Mouse (Mus musculus): Measurements from ENCODE around the gene Prkn.

The Prkn gene

DNA sequence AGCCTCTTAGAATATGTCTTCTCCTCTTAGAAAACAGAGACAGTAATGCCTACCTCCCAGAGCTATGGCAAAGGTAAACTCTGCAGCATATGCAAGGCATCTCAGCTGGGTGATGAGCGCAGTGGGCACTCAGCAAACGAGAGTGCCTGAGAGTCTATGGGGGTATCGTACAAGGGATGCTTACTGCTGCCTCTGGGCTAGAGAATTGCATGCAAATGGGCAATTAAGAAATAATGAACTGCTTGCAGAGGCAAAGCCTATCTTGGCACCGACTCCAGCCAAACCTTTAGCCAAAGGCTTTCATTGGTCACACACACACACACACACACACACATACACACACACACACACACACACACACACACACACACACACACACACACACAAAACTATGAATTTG, 290.7 kb downstream of the Prkn start:
- no peak for DNase-seq (ENCODE audit: low read depth)

DNA sequence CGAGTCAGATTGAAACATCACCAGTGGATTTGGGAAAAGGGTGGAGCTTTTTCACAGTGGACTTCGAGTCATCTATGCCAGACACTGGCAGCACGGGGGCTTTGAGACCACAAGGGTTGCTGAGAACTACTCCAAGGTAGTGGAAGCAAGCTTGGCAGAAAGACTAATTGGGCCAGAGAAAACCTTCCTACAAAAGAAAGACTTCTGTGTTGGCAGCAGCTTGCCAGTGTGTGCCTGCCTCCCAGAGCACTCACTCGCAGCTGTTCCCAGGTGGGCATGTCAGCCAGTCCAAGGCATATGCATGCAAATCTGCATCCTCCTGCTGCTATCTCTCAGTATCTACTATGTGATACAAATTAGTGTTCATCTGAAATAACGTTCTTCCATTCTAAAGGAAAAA, 302.1 kb downstream of the Prkn start:
- no peak for DNase-seq (ENCODE audit: low read depth)

DNA sequence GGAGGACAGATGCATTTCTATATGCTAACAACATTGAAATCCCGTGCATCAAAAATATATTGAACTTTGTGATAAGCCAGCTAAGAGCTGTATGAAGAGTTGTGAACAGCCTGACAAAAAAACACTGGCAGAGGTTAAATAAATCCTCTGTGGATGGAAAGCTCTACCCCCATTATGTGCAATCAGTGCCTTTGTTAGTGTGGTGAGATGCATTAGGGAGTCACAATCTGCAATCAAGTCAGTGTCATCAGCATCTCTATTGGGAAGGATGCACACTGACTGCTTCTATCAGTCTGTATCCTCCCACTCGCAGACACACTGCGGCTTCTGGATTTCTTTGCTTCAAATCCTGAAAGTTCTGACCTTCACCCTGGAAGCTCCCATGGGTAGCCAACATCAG, 315.9 kb downstream of the Prkn start:
- DNase-seq (ENCODE audit: low read depth), result no peak

DNA sequence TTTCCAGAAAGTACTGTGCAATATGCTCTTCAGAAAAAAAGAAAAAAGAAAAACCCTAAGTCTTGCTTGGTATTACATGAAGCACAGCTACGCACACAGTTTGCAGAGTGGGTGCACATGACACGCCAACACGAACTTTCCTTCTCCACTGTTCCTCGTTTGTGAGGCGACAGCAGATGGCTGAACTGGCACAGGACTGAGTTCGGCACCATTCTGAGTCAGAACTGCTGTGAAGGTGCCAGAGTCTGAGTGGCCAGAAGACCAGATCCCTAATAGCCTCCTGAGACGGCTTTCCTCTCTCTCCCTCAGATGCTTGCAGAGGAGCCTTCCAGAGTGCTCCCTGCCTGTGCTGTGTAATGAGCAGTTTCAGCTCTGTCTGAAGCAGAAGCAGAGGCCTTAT, 317.4 kb downstream of the Prkn start:
- no peak for DNase-seq (ENCODE audit: low read depth)

DNA sequence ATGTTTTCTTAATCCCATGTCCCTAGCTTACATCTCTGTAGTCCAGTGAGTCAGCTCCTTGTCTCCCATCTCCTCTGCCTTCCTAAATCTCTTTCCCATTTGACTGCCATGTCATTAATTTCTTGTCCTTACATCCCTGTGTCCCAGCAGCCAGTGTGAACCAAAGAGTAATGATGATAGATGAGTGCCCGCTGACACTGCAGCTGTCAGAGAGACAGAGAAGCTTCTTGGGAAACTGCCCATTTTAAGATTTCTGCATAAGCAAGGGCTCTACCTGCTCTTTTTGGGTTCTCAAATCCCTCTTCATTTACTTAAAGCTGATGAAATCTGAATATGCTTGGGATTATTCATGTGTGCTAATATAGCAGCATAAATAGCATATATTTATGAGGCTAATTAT, 321.3 kb downstream of the Prkn start:
- DNase-seq (ENCODE audit: low read depth), result no peak

DNA sequence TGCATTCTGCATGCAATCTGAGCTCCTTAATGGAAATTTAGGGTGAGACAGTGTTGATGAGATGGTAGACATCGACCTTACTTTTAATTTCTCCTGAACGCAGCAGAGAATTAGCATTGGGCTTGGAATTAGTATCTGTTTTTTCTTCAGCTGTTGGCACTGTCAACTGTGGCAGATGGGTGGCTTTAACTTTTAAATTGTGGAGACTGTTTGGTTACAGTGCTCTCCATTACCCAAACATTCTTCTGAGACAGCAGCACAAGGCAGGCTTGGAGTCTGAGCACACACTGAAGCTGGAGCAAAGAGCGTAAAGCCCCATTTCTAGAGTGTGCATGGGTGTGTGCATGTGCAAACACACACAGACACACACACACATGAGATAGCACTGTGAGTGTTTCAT, 322.6 kb downstream of the Prkn start:
- DNase-seq (ENCODE audit: low read depth), result no peak

DNA sequence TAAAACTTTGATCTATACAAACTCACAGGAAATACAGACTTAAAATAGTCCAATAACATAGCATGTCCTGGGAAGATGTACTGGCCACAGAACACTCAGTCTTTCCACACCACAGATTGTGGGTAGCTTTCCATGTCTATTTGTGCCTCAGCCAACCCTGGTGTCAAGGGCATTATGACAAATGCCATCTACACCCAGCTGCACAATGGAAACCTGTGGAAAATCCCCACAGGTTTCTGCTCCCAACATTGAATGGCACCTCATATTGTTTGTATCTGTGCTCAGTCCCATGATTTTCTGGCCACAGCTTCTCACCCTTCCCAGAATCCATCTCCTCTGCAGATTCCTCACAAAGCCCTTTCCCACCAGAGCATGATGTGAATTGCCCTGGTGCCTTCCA, 347.2 kb downstream of the Prkn start:
- no peak for DNase-seq (ENCODE audit: low read depth)

DNA sequence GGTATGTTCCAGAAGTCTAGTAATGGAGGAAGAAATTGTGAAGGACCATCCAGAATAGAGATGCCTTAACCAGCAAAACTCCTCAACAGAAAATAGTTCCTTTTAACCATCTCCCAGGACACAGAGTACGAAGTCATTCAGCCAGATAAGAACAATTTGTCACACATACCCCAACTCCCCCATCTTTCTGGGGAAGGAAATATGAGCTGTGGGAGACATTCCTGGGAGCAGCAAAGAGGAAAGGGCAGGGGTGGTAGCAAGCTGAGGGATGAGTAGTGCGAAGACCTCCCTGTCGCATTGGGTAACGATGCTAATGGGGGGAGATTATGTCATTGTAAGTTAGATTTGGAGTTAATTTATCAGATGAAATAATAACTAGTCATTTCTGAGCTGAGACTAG, 348.3 kb downstream of the Prkn start:
- DNase-seq (ENCODE audit: low read depth), result no peak

DNA sequence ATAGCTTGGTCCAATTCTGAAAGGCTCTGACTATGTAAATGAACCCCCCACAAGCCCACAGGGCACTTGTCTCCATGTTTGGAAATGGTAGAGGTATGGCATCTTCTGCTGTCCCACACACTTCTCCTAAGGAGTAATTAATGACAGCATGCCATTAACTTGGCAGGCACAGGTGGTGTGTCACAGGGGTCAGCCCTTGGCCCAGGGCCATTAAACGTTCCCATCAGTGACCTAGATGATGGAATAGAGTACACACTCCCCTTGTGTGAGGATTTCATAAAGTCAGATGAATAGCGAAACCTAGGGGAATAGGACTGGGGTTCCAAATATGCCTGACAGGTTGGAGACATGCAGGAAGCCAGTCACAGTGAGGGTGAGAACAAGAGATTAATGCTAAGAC, 350.1 kb downstream of the Prkn start:
- DNase-seq (ENCODE audit: low read depth), result no peak

DNA sequence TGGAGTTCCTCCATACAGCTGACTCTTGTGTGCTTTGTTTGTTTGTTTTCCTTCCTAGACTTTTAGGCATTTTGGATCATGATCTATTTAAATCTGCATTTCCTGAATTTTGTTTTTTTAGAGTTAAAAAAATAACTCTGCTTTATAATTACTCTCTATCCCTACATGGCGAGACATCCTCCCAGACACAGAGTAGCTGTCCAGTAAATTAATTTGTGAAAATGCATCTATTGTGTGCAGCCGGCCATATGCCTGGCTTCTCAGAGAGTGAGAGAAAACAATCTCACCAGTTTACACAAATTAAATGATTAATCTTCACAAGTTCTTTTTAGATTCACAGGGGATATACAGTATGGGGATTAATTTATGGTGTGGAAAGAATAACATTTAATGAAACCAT, 357.9 kb downstream of the Prkn start:
- no peak for DNase-seq (ENCODE audit: low read depth)

DNA sequence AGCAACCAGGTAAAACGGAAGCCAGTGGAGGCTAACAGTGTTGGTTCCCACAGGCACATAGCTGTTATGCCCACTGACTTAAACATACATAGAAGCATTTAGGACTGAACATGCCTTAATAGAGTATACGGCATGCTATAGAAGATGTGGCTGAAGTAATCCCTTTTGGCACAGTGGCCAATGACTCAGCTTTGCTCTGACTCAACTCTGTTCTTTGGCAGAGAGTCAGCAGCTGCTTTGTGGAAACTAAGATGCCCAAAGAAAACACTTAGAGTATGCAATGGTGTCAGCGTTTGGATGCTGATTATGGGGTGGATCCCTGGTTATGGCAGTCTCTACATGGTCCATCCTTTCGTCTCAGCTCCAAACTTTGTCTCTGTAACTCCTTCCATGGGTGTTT, 368.9 kb downstream of the Prkn start:
- DNase-seq (ENCODE audit: low read depth), result peak; percentile 33

DNA sequence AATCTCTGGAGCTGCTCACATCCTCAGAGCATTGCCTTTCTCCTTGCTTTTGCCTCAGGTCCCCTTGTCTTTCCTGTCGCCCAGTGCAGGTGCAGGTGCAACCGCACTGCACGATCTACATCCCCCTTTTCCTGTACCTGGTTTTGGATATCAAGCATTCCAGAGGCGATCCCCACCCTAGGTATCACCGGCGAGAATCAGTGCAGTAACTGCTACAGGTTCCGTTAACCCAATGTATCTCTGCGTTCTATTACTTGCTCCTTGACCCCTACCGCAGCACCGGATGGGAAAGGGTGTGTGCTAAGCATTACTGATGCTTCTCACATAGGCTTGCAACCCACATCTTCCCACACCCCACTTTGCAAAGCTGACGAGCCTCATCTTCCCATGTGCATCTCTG, 370.8 kb downstream of the Prkn start:
- DNase-seq (ENCODE audit: low read depth), result no peak

DNA sequence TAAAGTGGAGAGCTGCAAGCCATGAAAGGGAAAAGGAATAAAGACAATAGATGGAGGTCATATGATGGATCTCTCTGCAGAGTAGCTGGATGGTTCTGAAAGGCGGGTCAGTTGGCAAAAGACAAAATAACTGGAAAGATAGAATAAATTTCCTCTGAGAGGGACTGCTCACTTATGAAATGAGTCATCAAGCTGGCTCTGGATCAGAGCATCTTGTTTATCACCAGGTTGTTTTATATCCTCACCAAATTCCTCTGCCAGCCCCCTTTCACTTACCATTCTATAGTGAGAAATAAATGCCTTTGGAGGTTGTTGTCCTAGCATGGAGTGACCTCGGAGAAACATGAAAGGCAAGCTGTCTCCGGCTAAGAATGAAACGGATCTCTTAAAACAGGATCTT, 371.4 kb downstream of the Prkn start:
- DNase-seq (ENCODE audit: low read depth), result no peak

DNA sequence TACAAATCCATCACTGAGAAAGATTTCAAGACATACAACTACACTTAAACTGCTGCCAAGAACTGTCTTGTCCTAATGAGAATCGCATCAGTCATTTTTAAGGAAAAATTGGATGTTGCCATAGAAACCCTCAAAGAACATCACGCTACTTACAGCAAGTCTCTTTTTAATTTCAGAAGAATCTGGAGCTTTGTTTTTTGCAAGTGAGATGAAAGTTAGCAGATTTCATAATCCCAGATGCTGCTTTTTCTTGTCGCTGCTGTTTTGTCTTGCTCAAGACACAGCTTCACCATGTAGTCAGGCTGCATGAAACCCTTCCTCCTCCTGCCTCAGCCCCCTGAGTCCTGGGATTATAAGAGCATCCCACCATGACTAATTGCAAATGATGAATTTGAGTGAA, 373.5 kb downstream of the Prkn start:
- DNase-seq (ENCODE audit: low read depth), result no peak

DNA sequence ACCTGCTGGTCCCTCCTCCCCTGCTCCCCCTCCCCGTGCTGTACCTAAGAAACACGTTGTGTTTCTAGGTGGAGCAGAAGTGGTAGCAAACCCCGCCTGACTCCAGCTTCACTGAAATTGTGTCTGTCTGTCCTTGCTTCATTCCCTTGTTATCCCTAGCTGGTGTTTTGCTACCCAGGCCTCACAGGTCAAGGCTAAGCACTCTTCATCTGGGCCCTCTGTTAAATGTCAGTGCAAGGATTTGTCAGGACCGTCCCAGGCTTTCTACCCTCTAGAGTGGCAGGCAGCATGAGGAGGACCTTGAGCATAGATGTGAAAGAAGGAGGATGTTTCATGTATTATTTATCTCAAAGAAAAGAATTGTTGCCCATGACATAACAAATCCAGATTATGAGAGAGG, 388.8 kb downstream of the Prkn start:
- DNase-seq (ENCODE audit: low read depth), result no peak

DNA sequence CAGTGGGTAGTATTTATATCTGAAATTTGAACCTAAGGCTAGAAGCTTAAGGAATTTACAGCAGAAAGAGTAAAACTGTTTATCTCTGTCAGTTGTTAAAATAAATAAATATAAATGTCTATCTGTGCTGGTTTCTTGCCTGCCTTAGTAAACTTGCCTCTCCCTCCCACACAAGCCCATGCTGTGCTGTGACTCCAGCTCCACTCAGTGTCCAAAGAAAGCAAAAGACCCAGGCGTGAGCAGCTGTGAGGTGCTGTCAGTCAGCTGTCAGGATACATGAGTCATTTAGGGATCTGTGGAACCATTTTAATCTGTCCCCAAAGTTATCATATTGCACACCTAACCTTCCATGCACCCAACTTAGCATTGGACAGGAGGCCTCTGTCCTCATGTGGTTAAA, 389.2 kb downstream of the Prkn start:
- no peak for DNase-seq (ENCODE audit: low read depth)

DNA sequence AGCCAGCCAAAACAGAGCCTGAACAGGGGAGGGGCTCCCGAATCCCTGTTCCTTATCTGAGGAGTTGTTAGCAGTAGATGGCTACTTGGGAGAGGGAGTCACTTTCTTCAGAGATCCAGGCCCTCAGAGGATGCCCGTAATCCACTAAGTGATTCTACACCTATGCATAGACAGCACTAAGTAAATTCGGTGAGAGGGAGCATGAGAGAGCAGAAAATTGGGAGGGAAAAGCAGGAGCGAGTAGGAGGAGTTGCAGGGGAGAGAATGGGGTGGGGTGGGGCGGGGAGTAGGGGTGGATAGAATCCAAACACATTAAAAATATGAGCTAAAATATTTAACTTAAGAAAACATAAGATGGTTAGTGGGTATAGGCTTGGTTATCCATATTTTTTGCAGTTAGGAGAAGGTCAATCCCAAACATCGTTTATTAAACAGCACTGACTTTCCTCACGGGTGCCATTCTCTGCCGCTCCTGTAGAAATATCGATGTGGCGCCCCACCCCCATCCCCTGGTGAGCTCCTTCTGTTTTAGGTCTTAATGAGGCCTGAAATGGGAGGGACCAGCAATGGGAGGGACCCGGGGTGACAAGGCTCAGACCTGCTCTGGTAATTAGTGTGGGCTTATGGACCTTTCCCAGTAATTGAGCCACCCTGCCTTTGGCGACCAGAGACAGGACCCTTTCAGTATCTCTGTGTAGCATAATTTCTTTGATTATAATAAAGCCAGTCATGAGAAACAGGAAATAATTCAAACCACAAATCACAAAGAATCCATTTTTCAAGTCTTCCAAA, 390.6 kb downstream of the Prkn start:
- DNase-seq (ENCODE audit: low read depth), result no peak

DNA sequence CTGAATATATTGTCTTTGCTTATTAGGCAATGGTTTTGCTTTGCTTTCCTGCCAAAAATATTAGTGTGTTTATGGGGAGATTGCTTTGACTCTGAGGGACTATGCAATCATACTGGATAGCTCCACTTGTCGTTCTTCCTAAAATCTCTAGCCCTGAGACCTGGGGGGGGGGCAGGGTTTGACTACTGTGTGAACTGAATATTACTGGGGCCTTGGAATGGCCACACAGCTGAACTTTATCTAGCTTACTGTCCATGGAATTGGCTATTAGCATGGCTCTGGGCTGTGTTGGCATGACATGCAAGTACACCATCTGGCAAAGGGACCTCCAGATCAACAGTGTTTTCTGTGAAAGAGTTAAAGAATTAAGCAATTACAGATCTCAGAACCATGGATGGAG, 395.1 kb downstream of the Prkn start:
- no peak for DNase-seq (ENCODE audit: low read depth)

DNA sequence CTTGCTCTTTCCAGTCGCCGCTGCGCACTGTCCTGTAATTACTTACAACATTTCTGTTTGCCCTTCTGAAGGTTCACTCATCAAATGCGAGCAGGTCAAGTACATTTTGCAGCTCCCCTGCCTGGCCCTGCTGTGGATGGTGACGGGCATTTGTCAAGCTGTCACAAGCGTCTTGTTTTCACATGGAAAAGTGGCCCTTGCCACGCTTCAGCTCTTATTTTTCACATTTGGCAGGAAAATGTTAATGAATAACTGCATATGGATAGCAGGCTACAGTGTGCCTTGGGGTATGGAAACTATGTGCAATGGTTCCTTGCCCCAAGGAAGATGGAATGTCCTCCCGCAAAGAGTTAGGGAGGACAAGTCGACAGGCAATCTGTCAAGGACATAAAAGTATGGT, 404.9 kb downstream of the Prkn start:
- no peak for DNase-seq (ENCODE audit: low read depth)

DNA sequence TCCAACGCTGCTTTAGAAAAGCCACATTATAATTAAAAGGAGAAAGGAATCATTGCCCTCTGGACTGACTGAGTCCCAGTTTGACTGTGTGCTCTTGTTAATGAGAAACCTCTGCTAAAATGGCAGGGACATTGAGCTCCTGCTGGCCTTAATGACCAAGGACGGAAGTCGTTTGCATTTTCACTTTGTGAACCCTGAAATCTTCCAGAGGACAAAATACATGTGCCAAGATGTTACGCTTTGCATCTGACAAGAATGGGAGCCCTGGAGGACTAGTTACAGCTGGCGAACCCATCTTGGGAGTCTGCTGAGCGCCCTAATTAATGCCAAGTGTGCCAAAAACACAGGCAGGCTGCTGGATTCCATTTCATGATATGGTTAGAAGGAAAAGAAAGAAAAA, 409.0 kb downstream of the Prkn start:
- DNase-seq (ENCODE audit: low read depth), result no peak

DNA sequence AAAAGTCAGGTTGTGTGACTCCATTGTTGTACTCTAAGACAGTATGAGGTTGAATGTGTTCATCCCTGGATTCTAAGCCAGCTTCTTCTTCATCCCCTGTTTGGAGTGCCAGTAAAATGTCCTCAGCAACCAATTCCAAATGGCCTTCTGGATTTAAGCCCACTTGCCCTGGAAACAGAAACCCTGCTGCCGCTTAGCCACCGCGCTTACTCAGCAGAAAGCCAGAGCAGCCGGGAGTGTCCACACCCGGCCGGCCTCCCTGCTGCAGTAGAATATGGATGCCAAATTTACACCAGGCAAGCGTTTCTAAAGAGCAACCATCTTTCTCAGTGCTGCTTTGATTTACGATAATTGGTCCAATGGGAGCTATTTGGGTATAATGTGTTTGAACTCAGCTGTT, 420.5 kb downstream of the Prkn start:
- no peak for DNase-seq (ENCODE audit: low read depth)

DNA sequence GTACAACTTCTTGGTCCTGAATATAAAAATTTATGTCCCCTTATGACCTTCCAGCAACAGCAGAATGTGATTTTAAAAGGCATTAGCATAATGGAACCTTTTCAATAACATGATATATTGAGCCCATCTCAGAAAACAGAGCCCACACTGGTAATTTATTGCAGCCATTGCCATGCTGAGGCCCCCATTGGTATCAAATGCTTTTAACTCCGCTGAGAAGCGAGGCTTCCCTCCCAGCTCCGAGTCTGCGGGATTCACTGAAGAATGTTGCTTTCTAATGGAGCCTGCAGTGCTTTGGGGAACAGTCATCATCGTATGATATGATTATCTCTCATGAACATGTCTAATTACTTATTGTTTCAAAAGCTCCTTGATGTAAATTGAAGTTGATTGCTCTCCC, 421.5 kb downstream of the Prkn start:
- DNase-seq (ENCODE audit: low read depth), result no peak

DNA sequence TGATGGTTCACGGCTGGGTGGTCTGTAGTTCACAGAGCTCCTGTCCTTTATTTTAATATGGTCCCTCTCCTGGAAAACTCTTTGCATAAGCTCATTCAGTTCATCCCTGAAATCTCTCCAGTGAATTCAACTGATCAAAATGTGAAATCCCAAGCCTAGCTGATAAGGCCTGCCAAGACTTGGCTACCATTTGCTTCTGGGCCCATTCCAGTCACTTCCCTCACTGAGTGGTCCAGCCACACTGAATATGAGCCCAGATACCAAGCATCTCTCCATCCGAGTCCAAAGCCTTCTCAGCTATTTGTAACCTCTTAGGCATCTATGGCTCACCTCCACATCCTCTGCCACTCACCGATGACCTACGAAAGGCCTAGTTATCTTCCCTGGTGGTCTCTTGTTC, 427.8 kb downstream of the Prkn start:
- DNase-seq (ENCODE audit: low read depth), result no peak

DNA sequence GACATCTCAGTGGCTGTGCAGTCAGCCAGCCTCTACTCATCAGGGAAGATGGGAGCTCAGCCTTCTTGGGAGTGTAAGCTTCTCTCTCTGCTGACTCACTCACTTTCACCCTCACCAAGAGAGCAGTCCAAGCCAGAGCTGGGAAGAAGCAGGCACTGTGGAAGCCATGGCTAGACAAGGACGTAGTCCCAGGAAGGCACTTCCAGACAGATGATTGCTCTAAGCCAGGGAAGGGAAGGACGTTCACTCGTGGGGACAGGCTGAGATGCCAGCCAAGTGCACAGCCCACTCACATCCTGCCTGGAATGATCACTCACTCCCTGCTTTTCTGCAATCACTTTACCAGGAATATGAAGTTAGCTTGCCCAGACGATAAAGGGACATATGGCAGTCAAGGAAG, 430.0 kb downstream of the Prkn start:
- no peak for DNase-seq (ENCODE audit: low read depth)

DNA sequence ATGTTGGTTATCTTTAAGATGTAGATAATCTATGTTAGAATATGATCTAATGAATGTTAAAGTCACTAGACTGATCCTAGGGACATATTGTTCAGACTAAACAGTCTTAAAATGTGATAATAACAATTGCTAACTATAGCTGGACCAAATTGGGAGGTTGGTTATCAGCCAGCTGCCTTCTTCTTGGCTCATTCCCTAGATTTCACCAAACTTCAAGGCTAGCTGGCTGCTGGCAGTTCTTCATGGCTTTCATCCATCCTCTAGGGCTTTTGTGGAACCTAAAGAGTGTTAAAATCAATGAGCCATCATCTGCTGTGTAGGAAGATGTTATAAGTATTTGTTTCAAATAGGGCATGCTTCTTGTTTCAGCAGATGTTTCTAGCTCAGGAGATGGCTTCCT, 431.7 kb downstream of the Prkn start:
- DNase-seq (ENCODE audit: low read depth), result no peak
